Mouse (Mus musculus) CH12.LX (cell line): ENCODE results near the gene Timp2. TPM values are rescaled to one million over a fixed set of nuclear protein-coding genes. Genes with fewer than 3 reads are reported as not detected.
"Not testable (repeated sequence)": the region's sequence is repeated elsewhere in the genome, so short reads cannot be mapped to it uniquely, and the experiment has no call there.

Experiments
- DNase-seq: peaks from one replicate; pipeline ENCODE4 v3.0.0-alpha.2; 2013; ENCODE audit errors: extremely low read depth
- H3K27ac ChIP-seq: 2 replicates; pipeline ENCODE4 v1.5.1; 2012; ENCODE audit warnings: low read depth, mild to moderate bottlenecking, control low read depth, moderate library complexity; ENCODE audit not compliant: insufficient read depth
- H3K27me3 ChIP-seq: replicated peaks from 2 replicates; pipeline ENCODE3; 2012; ENCODE audit warnings: inconsistent platforms
- H3K36me3 ChIP-seq, 2 experiments: replicated peaks in 1 of 2; 2 replicates each; pipeline versions ENCODE3 to v1.6.1; 2012; ENCODE audit warnings: inconsistent platforms in 1 of 2, low read length in 1 of 2, mild to moderate bottlenecking in 1 of 2, mixed read lengths in 1 of 2, moderate library complexity in 1 of 2; ENCODE audit not compliant: control insufficient read depth in 1 of 2, insufficient read depth in 1 of 2
- H3K4me1 ChIP-seq, 2 experiments: 2 replicates each; pipeline ENCODE4 v1.6.1; 2012; ENCODE audit warnings: inconsistent platforms in 1 of 2, moderate library complexity in 1 of 2; ENCODE audit not compliant: insufficient read depth in 2 of 2, control insufficient read depth in 1 of 2
- H3K4me2 ChIP-seq: 2 replicates; pipeline ENCODE4 v1.6.1; 2012; ENCODE audit warnings: low read depth, mild to moderate bottlenecking, control low read depth; ENCODE audit not compliant: poor library complexity, insufficient read depth, severe bottlenecking
- H3K4me3 ChIP-seq, 3 experiments: fragments of 150-350 bp in 1 of 3; sonication (generic) in 1 of 3; replicated peaks in 1 of 3; 2 replicates each; pipeline versions ENCODE3 to v1.5.1; 2011 to 2012; ENCODE audit warnings: low read depth in 2 of 3, low read length in 2 of 3, mild to moderate bottlenecking in 2 of 3, moderate library complexity in 2 of 3, control low read depth in 1 of 3, improper control_type of control experiment in 1 of 3, inconsistent platforms in 1 of 3, mixed read lengths in 1 of 3; ENCODE audit not compliant: poor library complexity in 1 of 3
- H3K79me2 ChIP-seq: replicated peaks from 2 replicates; pipeline ENCODE4 v1.6.1; 2012; ENCODE audit warnings: mild to moderate bottlenecking, moderate library complexity; ENCODE audit not compliant: control insufficient read depth, poor library complexity, insufficient read depth, severe bottlenecking; ENCODE audit errors: extremely low read depth
- H3K9ac ChIP-seq: 2 replicates; pipeline ENCODE4 v1.6.1; 2012; ENCODE audit warnings: low read depth, mild to moderate bottlenecking, control low read depth, moderate library complexity; ENCODE audit not compliant: insufficient read depth
- H3K9me3 ChIP-seq: replicated peaks from 2 replicates; pipeline ENCODE3; 2012; ENCODE audit warnings: low read length, inconsistent platforms, mixed read lengths
- CHD1 ChIP-seq: IDR thresholded peaks from 2 replicates; pipeline ENCODE4 v1.6.1; 2012; ENCODE audit warnings: low read depth, low read length, improper control_type of control experiment, inconsistent platforms
- E2F4 ChIP-seq: IDR thresholded peaks from 2 replicates; pipeline ENCODE4 v1.6.1; 2011; ENCODE audit warnings: low read depth, low read length, improper control_type of control experiment; ENCODE audit not compliant: insufficient replicate concordance
- EP300 ChIP-seq: IDR thresholded peaks from 2 replicates; pipeline ENCODE4 v1.6.1; 2011; ENCODE audit warnings: low read length, improper control_type of control experiment
- ETS1 ChIP-seq: conservative IDR thresholded peaks from 2 replicates; pipeline ENCODE4 v1.6.1; 2012; ENCODE audit warnings: low read depth, mild to moderate bottlenecking, inconsistent platforms, low read length, improper control_type of control experiment, moderate library complexity
- JUND ChIP-seq: conservative IDR thresholded peaks from 2 replicates; pipeline ENCODE4 v1.6.1; 2011; ENCODE audit warnings: low read depth, low read length, improper control_type of control experiment
- KAT2A ChIP-seq: IDR thresholded peaks from 2 replicates; pipeline ENCODE4 v1.6.1; 2012; ENCODE audit warnings: low read length, improper control_type of control experiment, inconsistent platforms; ENCODE audit not compliant: insufficient replicate concordance
- MAFK ChIP-seq: IDR thresholded peaks from 2 replicates; pipeline ENCODE4 v1.6.1; 2011; ENCODE audit warnings: low read length, improper control_type of control experiment; ENCODE audit not compliant: insufficient replicate concordance
- MAX ChIP-seq: IDR thresholded peaks from 2 replicates; pipeline ENCODE4 v1.6.1; 2011; ENCODE audit warnings: low read length, improper control_type of control experiment
- MYC ChIP-seq: IDR thresholded peaks from 2 replicates; pipeline ENCODE4 v1.6.1; 2011; ENCODE audit warnings: low read depth, mild to moderate bottlenecking, improper control_type of control experiment, low read length
- NRF1 ChIP-seq: IDR thresholded peaks from 2 replicates; pipeline ENCODE4 v1.6.1; 2014; ENCODE audit warnings: low read depth, mild to moderate bottlenecking, inconsistent platforms, low read length, improper control_type of control experiment, moderate library complexity
- POLR2A ChIP-seq: IDR thresholded peaks from 2 replicates; pipeline ENCODE4 v1.6.1; 2011; ENCODE audit warnings: low read depth, mild to moderate bottlenecking, improper control_type of control experiment, low read length
- POLR2AphosphoS2 ChIP-seq: IDR thresholded peaks from 2 replicates; pipeline ENCODE4 v1.6.1; 2011; ENCODE audit warnings: low read depth, low read length, improper control_type of control experiment
- RCOR1 ChIP-seq: conservative IDR thresholded peaks from 2 replicates; pipeline ENCODE4 v1.6.1; 2012; ENCODE audit warnings: low read depth, mild to moderate bottlenecking, inconsistent platforms, low read length, improper control_type of control experiment
- SIN3A ChIP-seq: IDR thresholded peaks from 2 replicates; pipeline ENCODE4 v1.6.1; 2012; ENCODE audit warnings: low read length, improper control_type of control experiment, inconsistent platforms
- SMC3 ChIP-seq: IDR thresholded peaks from 2 replicates; pipeline ENCODE4 v1.6.1; 2011; ENCODE audit warnings: low read depth, low read length, improper control_type of control experiment
- TBP ChIP-seq: conservative IDR thresholded peaks from 2 replicates; pipeline ENCODE4 v1.6.1; 2011; ENCODE audit warnings: low read depth, low read length, improper control_type of control experiment
- TCF12 ChIP-seq: IDR thresholded peaks from 2 replicates; pipeline ENCODE4 v1.6.1; 2014; ENCODE audit warnings: low read depth, mild to moderate bottlenecking, inconsistent platforms, low read length, improper control_type of control experiment
- ZMIZ1 ChIP-seq: IDR thresholded peaks from 2 replicates; pipeline ENCODE4 v1.6.1; 2012; ENCODE audit warnings: low read depth, mild to moderate bottlenecking, inconsistent platforms, low read length, improper control_type of control experiment
- dilution Hi-C: fragments of 300-500 bp; cut with MboI; formaldehyde crosslinking; loops from 2 replicates; pipeline ENCODE4 v1.14.3; 2020; ENCODE audit warnings: low sequenced_read_pairs; ENCODE audit not compliant: extremely low pct_unique_long_range_greater_than_20kb, extremely low pct_ligation_motif_present
- in situ Hi-C: fragments of 300-500 bp; cut with MboI; formaldehyde crosslinking; loops from 3 replicates; pipeline ENCODE4 v1.14.3; 2019; ENCODE audit warnings: low sequenced_read_pairs, low pct_ligation_motif_present, low pct_unique_long_range_greater_than_20kb, mixed read lengths
- polyA plus RNA-seq: library from polyadenylated mRNA; unstranded; fragments of >175 nt; gene quantifications from 2 replicates; pipeline ENCODE4 v1.2.1, GENCODE M21; 2012; ENCODE audit warnings: low read depth; ENCODE audit not compliant: insufficient read length
- total RNA-seq, 2 experiments: library from RNA; depleted of rRNA; stranded (reverse); fragments of 300-350 nt in 1 of 2; fragments of >200 nt in 1 of 2; gene quantifications; 2 replicates each; pipeline ENCODE4 v1.2.3; 2012 to 2014

Timp2 gene
- total and polyA plus RNA-seq, 3 experiments = 0.34 TPM; not detected in 2

DNA sequence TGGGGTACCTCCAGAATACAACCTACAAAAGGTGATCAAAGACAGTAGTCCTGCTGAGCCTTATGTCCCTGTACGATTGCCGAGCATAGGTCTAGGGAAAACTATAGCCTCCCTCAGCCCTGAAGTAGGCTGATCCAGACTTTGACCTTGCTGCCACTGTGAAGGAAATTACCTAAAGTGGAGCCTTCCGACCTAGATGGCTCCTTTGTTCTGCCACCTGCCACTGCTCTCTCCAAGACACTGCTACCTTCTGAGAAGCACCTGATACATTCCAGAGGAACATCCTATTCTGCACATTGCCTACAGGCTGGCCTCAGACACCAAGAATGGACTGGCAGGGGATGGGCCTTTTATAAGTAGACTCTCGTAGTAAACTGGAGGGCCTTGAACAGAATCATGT lies 51.6 kb downstream of the Timp2 start:
- H3K9ac ChIP-seq, H3K36me3 ChIP-seq, in situ Hi-C loops, H3K27ac ChIP-seq, H3K4me2 ChIP-seq, dilution Hi-C loops, H3K4me3 ChIP-seq, H3K4me1 ChIP-seq, DNase-seq, H3K9me3 ChIP-seq, H3K79me2 ChIP-seq: not testable (repeated sequence)
- peaks cover 47% of the 10 kb centered on the region for H3K27me3 ChIP-seq

GRCm38 (mm10) chr11:118298810-118299209 lies 56.7 kb downstream of the Timp2 start:
- Histone ChIP-seq H3K4me1 (no peaks in the 10 kb centered on the region), H3K27me3 (peaks cover 86% of the 10 kb centered on the region), H3K27ac (no peak overlapping the region), H3K36me3 (no peaks in the 10 kb centered on the region), H3K79me2 (no peaks in the 10 kb centered on the region), H3K4me3 (no peak overlapping the region), H3K9ac (no peak overlapping the region), H3K9me3 (peaks cover 12% of the 10 kb centered on the region), H3K4me2 (no peak overlapping the region)
- TF ChIP-seq EP300 (no peak), ZMIZ1 (no peak), MAX (no peak), SIN3A (no peak), E2F4 (no peak), CHD1 (no peak), TBP (no peak), MYC (no peak), JUND (no peak), TCF12 (no peak), RCOR1 (no peak), NRF1 (no peak), POLR2AphosphoS2 (no peak), POLR2A (no peak), MAFK (no peak), KAT2A (no peak), ETS1 (no peak), SMC3 (no peak)
- dilution Hi-C loops (no loop called here), in situ Hi-C loops (no loop called here)
- DNase-seq = no peak
